Mouse (Mus musculus) adrenal gland, adult (tissue): ENCODE measurements around the gene Gm10142.
"Not testable (repeated sequence)": the region's sequence is repeated elsewhere in the genome, so short reads cannot be mapped to it uniquely, and the experiment has no call there.

Source experiments
- DNase-seq, 2 experiments: peaks; one replicate each; pipeline ENCODE4 v3.0.0; 2022 to 2023; ENCODE audit warnings: low spot score in 1 of 2; ENCODE audit not compliant: inconsistent age in 2 of 2

Gm10142 gene

DNA sequence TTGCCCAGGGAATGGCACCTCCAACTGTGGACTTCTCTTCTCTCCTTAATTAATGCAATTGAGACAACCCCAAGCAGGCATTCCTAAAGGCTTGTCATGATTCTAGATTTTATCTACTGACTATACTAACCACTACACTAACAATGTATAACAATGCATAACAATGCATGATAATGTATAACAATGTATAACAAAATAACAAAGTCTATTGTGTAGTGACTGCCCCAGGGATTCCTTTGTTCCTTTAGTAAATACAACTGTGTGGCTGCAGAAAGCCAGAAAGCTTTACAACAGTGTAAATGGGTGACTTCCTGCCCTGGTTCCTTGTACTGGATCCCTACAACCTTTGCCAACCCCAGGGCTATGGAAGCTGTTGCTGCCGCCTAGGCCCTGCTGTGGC, 20.3 kb downstream of the Gm10142 start:
- DNase-seq, result no peak

DNA sequence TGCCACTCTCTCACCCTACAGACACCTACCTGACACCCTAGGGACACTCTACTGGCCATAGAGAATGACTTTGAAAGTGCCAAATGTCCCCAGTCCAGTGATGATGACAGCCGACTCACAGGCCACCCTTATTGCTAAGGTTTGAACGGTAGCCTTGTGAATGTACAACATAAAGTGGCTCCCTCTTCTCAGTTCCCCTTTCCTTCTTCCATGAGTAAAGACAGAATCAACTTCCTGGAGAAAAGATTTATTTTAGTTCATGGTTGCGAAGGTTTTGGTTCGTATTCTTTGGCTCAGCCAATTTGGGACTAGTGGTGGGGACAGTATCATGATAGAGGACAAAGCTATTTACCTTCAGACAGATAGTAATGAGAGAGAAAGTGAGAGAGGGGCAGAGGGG, 23.3 kb downstream of the Gm10142 start:
- DNase-seq, result no peak

DNA sequence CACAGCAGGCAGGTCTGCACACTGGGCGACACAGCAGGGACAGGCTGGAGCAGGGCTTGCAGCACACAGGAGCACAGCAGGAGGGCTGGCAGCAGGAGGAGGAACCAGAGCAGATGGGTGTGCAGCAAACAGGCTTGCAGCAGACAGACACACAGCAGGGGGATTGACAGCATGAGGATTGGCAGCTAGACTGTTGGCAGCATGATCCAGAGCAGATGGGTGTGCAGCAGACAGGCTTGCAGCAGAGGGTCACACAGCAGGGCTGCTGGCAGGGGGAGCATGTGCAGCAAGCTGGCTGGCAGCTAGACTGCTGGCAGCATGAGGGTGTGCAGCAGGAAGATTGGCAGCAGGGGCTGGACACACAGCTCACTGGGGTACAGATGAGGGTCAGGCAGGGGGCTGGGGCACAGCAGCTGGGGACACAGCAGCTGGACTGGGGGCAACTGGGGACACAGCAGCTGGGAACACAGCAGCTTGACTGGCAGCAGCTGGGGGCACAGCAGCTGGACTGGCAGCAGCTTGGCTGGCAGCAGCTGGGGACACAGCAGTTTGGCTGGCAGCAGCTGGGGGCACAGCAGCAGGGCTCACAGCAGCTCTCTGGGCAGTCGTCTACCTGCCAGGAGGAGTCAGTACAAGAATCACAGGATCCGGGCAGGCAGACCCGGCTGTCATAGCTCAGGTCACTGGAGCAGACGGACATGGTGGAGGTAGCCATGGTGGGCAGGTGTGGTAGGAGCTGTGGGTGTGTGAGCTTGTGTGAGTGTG, 26.5 kb downstream of the Gm10142 start, which contains the start of gene Gm18596:
Gene Gm18596, minus strand, starts transcription at position 715 of the 765 bp plus-strand sequence.
- not testable (repeated sequence) for DNase-seq

DNA sequence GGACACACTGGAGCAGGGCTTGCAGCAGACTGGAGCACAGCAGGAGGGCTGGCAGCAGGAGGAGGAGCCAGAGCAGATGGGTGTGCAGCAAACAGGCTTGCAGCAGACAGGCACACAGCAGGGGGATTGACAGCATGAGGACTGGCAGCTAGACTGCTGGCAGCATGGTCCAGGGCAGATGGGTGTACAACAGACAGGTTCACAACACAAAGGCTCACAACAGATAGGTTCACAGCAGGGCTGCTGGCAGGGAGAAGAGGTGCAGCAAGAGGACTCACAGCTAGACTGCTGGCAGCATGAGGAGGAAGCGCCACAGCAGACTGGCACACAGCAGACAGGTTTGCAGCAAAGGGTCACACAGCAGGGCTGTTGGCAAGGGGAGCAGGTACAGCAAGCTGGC, 35.1 kb downstream of the Gm10142 start:
- not testable (repeated sequence) for DNase-seq

DNA sequence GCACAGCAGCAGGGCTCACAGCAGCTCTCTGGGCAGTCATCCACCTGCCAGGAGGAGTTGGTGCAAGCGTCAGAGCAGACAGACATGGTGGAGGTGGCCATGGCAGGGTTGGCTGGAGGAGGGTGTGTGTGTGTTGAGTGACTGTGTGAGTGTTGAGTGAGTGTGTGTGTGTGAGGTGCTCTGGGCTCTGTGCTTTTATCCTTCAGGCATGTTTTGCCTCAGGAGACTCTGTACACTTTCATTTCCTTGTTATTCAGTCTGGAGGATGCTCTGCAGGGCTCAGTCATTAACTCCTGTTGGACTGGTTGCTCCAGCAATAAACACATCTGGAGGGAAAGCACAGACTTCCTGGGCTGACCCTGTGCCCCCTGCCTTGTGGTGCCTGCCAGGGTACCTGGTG, 35.6 kb downstream of the Gm10142 start, which contains the start of gene Gm9736:
Gene Gm9736, minus strand, starts transcription at position 101 of the 400 bp plus-strand sequence.
- DNase-seq, result not testable (repeated sequence)

DNA sequence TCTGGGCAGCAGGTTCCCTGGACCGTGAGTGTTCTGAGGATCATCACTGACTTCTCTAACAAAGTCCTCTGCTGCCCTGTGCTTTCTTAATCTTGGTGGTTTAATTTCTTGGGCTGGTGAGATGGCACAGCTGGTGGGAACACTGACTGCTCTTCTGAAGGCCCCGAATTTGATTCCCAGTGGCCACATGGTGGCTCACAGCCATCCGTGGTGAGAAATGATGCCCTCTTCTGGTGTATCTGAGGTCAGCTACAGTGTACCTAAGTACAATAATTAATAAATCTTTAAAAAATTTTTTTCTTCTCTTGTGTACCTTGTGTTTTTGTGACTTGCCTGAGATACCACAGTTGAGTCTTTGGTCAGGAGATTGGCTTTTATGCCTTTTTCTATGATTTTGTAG, 36.7 kb downstream of the Gm10142 start:
- DNase-seq, result not testable (repeated sequence)

DNA sequence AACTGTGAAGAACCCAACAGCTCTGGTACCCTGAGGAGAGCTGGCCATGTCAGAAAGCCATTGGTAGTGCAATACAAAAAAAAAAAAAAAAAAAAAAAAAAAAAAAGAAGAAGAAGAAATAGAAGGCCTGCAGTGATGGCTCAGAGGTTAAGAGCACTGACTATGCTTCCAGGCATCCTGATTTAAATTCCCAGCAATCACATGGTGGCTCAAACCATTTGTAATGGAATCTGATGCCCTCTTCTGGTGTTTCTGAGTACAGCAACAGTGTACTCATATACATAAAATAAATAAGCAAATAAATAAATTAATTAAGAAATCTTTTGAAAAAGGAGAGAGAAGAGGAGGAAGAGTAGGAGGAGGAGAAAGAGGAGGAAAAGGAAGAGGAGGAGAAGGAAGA, 37.8 kb downstream of the Gm10142 start:
- no peak for DNase-seq

DNA sequence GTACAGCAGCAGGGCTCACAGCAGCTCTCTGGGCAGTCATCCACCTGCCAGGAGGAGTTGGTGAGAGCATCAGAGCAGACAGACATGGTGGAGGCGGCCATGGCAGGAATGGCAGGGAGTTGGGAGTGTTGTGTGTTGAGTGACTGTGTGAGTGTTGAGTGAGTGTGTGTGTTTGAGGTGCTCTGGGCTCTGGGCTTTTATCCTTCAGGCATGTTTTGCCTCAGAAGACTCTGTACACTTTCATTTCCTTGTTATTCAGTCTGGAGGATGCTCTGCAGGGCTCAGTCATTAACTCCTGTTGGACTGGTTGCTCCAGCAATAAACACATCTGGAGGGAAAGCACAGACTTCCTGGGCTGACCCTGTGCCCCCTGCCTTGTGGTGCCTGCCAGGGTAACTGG, 44.0 kb downstream of the Gm10142 start, which contains the start of gene Gm3233:
Gene Gm3233, minus strand, starts transcription at position 101 of the 400 bp plus-strand sequence.
- not testable (repeated sequence) for DNase-seq
